Mouse (Mus musculus) left cerebral cortex, postnatal 10 days (tissue): ENCODE data around the gene Shroom2. TPM values are rescaled to one million over a fixed set of nuclear protein-coding genes. Genes with fewer than 3 reads are reported as not detected.
"Not testable (repeated sequence)": the region's sequence is repeated elsewhere in the genome, so short reads cannot be mapped to it uniquely, and the experiment has no call there.

Source experiments
- DNase-seq, 2 experiments: peaks; one replicate each; pipeline ENCODE4 v3.0.0; 2021 to 2022; ENCODE audit warnings: low spot score in 2 of 2, mixed read lengths in 1 of 2; ENCODE audit errors: extremely low spot score in 1 of 2
- intact Hi-C: fragments of 180-260 bp; cut with DNase I; formaldehyde crosslinking; loops from one replicate; pipeline ENCODE4 v1.15.1; 2025
- total RNA-seq, 2 experiments: library from RNA; stranded (reverse); gene quantifications; 2 replicates each; pipeline ENCODE4 v1.2.3; 2021

The Shroom2 gene
- total RNA-seq, 2 experiments from 2014 or later: 178 to 182 TPM

DNA sequence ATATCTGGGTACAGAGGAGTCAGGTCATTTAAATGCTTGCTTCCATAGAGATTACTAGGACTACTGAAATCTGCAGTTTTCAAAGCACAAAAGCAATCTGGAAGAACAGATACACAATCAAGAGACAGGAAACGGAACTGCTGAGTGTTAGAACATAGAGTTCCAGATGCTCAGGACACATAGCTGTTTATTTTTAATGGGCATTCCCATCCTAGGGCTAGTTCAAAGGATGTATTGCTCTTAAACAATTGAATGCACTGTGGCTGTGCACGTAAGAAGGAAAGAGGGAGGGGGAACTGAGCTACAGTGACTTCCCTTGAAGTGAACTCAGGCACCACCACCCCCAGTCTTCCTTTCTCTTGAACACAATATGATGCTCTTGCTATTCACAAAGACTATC, 58.5 kb downstream of the Shroom2 start:
- DNase-seq, intact Hi-C loops: not testable (repeated sequence)

GRCm38 (mm10) chrX:152708359-152708758, 60.9 kb downstream of the Shroom2 start:
- intact Hi-C loops: loop anchor here (5.0 kb wide), 1 partner anchor 109 kb away; no protein-coding TSS in a partner anchor
- no peak for DNase-seq

- intact Hi-C loops: loop anchor here (5.0 kb wide), 1 partner anchor 112 kb away; no protein-coding TSS in a partner anchor
- DNase-seq: peak; percentile 8 to 39
These were observed 63.9 kb downstream of the Shroom2 start for GRCm38 (mm10) chrX:152705397-152705796.

DNA sequence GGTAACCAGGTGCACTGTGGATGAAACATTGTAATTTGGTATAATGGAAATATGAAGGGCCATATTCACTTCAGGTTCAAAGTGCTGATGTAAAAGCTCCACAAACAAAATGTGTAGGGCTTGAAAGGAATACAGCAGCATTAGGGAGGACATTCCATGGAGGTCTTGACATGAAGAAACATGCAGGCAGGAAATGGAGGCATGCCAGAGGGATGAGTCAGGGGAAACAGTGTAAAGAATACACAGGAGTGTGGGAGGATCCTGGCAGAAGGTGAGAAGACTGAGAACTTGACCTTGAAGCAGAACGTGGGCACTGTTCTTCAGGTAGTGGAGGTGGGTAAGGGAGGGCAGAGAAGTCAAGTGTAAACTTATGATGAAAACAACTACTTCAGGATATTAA, 65.6 kb downstream of the Shroom2 start:
- intact Hi-C loops: no loop called here
- peak in 1 of 2 experiments; percentile 22 for DNase-seq

GRCm38 (mm10) chrX:152701679-152702078, 67.6 kb downstream of the Shroom2 start:
- intact Hi-C loops: no loop called here
- no peak for DNase-seq

DNA sequence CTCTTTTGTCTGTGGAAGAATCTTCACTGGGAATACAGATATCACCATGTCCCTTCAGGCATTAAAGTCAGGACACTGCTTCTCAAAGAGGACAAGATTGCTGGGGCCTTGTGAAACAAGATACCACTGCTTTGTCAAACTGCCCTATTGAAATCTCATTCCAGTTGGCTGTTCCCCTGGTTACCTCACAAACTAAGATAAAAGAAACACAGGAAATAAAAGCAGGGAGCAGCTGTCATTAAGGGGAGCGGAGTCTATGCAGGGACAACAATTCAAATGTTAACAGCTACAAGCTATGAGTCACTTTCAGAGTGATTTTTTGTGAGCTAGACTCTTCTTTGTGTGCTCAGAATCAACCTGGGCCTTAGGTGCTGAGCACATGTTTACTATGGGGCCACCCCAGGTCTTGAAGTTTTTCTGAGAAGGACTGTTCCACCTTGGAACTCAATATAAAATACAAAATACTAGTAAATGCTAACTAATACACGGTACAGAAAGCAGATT, 78.4 kb downstream of the Shroom2 start:
- intact Hi-C loops: no loop called here
- no peak for DNase-seq

GRCm38 (mm10) chrX:152679190-152679814, 90.0 kb downstream of the Shroom2 start:
- no peak for DNase-seq
- intact Hi-C loops: loop anchor here (5.0 kb wide), 1 partner anchor 57 kb away; no protein-coding TSS in a partner anchor

DNA sequence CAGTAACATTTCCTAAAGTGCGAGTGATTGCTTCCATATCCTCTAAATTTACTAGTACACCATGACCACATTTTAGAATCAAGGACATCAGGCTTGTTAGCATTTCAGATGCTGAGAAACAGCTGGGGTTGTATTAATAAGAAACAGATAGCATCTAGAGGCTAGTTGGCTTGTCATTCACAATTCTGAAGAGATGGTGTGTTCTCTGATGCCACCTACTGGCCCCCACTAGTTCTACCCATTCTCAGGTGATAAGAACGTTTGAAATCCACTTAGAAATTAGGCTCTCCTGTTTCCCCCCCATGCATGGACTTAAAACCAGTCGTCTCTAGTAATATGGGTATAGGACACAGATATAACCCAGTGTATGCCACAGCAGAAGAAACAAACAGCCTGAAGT, 92.9 kb downstream of the Shroom2 start:
- DNase-seq: peak in 1 of 2 experiments; percentile 19
- intact Hi-C loops: loop anchor here (5.0 kb wide), 1 partner anchor 54 kb away; no protein-coding TSS in a partner anchor

- intact Hi-C loops: no loop called here
These were observed 95.8 kb downstream of the Shroom2 start for GRCm38 (mm10) chrX:152673431-152673830.

DNA sequence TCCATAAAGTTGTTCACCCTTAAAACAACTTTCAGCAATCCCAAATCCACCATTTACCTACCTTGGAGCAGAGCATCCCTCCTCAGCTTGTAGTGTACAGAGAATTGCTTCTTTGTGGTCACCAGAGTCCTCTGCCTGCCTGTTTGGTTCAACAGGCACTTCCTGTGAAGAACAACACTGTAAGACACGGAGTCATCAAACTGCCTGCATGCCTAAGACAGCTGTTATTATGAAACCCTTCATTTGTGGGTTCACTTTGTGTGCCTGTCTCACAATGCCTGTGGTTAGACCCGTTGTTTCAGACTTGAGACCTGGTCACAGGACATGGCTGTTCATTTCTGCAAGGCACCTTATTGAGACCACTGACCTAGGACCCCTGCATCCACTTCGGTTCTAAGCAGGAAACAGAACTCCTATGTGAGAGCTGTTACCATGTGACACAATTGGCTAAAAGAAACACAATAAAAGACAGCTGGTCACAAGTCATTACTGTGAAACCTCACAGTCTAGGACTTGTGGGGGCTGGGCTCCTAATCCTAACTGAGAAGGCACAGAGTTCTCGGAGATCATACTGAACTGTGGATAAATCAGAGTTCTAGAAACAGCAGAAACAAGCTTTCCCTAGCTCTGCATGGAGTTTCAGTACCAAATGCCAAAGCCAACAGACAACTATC, 111.8 kb downstream of the Shroom2 start:
- intact Hi-C loops: no loop called here
- no peak for DNase-seq

More at GRCm38 (mm10) chrX:152673431-152673830, 95.8 kb downstream of the Shroom2 start:
- DNase-seq: peak in 1 of 2 experiments; percentile 67

- intact Hi-C loops: no loop called here
- no peak for DNase-seq
These were observed 112.7 kb downstream of the Shroom2 start for GRCm38 (mm10) chrX:152656609-152656939.

GRCm38 (mm10) chrX:152655796-152656608, 113.3 kb downstream of the Shroom2 start:
- intact Hi-C loops: no loop called here
- peak in 1 of 2 experiments; percentile 4 for DNase-seq

DNA sequence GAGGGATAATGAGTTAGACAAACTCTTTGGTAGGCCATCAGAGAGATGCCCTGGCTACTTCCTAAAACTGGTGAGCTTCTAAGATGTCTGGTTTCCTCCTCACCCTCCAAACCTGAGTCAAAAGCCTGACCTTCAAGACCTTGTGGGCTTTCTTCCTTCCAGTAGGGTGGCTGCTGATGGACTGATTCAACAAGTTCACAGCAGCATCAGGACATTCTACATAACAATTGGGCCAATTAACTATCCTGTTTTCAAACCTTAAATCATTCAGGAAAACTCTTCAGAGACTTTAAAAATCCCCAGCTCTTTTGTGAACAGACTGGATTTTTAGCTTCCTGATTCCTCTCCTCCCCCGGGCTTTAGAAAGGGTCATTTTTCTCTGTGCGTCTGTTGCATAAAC, 116.6 kb downstream of the Shroom2 start:
- no peak for DNase-seq
- intact Hi-C loops: no loop called here

DNA sequence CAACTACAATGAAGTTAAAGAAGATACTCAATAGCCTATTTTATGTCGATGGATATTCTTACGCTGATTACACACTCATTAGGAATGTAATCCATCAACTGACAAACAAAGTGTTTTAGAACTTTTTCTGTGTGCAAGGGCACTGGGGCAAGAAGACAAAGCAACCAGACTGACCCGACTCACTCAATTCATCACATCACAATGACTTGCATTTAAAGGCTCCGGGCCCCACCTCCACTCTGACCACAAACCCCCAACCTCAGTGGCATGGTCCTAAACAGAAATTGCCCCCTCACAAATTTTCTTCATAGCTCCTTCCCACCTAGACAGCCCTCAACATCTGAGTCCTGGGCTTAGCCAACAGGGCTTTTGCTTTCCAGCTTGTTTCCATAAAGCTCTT, 124.4 kb downstream of the Shroom2 start:
- DNase-seq: no peak
- intact Hi-C loops: no loop called here

GRCm38 (mm10) chrX:152643679-152644638, 125.3 kb downstream of the Shroom2 start:
- peak in 1 of 2 experiments; percentile 10 for DNase-seq
- intact Hi-C loops: no loop called here

- intact Hi-C loops: no loop called here
- DNase-seq: no peak
These were observed 126.1 kb downstream of the Shroom2 start for GRCm38 (mm10) chrX:152643201-152643600.

GRCm38 (mm10) chrX:152642627-152643026, 126.6 kb downstream of the Shroom2 start:
- intact Hi-C loops: no loop called here

GRCm38 (mm10) chrX:152635397-152635796, 133.9 kb downstream of the Shroom2 start:
- intact Hi-C loops: no loop called here

More at GRCm38 (mm10) chrX:152642627-152643026, 126.6 kb downstream of the Shroom2 start:
- no peak for DNase-seq

More at GRCm38 (mm10) chrX:152635397-152635796, 133.9 kb downstream of the Shroom2 start:
- no peak for DNase-seq
